ENCODE assay signal across 9 mouse cellular contexts in genomic region chr13:56701924-56702323, GRCm38 (mm10). TPM values are rescaled to one million over a fixed set of nuclear protein-coding genes. Genes with fewer than 3 reads are reported as not detected.
DNase-seq lines count a peak whose midpoint lies in the region; ATAC-seq and TF ChIP-seq lines count a peak whose summit lies in the region.
"Had no signal": no experiment of that assay in that cellular context is flagged by ENCODE, and none has a peak within 500 bp of the region (broad histone marks: within the 10 kb centered on the region; RNA-seq: fewer than 3 reads in every experiment).

No protein-coding gene starts in this region.

- no peak for TF ChIP-seq POLR2A in myocyte (IDR thresholded peaks at IDR 0.05; ENCODE audit: insufficient read length, low read depth)

- H3K79me2 ChIP-seq in myocyte (ENCODE audit: control insufficient read depth, insufficient read depth), result peaks cover 32% of the 10 kb centered on the region

- H3K27me3 ChIP-seq in hindbrain, embryonic 10.5 days (ENCODE audit: insufficient read depth, poor library complexity, severe bottlenecking), result no peaks in the 10 kb centered on the region
- H3K27me3 ChIP-seq in hindbrain, embryonic 11.5 days (ENCODE audit: control insufficient read depth, insufficient read depth, low read length), result no peaks in the 10 kb centered on the region
- H3K27me3 ChIP-seq in midbrain, embryonic 12.5 days, result peaks cover 2% of the 10 kb centered on the region; the same call in 1 of the 2 replicates
- no peaks in the 10 kb centered on the region for H3K27me3 ChIP-seq in midbrain, embryonic 15.5 days (replicated peaks)
- no peaks in the 10 kb centered on the region for H3K27me3 ChIP-seq in embryonic facial prominence, embryonic 14.5 days (replicated peaks; ENCODE audit: control insufficient read depth, insufficient read depth, low read length)
- no peaks in the 10 kb centered on the region for H3K27me3 ChIP-seq in myocyte (ENCODE audit: control insufficient read depth, insufficient read depth, insufficient read length)
- H3K27me3 ChIP-seq: forebrain, embryonic 15.5 days had no signal

- no peaks in the 10 kb centered on the region for H3K9me3 ChIP-seq in hindbrain, embryonic 10.5 days
- H3K9me3 ChIP-seq in hindbrain, embryonic 11.5 days (ENCODE audit: control insufficient read depth, low read length), result no peaks in the 10 kb centered on the region
- no peaks in the 10 kb centered on the region for H3K9me3 ChIP-seq in midbrain, embryonic 12.5 days
- no peaks in the 10 kb centered on the region for H3K9me3 ChIP-seq in midbrain, embryonic 15.5 days
- H3K9me3 ChIP-seq in embryonic facial prominence, embryonic 14.5 days (ENCODE audit: control insufficient read depth, low read length), result no peaks in the 10 kb centered on the region
- H3K9me3 ChIP-seq: forebrain, embryonic 15.5 days had no signal

- no peak overlapping the region for H3K4me3 ChIP-seq in hindbrain, embryonic 10.5 days
- no peak overlapping the region for H3K4me3 ChIP-seq in hindbrain, embryonic 11.5 days (ENCODE audit: low read depth, low read length)
- no peak overlapping the region for H3K4me3 ChIP-seq in midbrain, embryonic 12.5 days
- H3K4me3 ChIP-seq in midbrain, embryonic 15.5 days, result no peak overlapping the region
- H3K4me3 ChIP-seq in embryonic facial prominence, embryonic 14.5 days (ENCODE audit: low read depth, low read length), result peak overlapping the region; percentile 80; the same call in 1 of the 2 replicates
- H3K4me3 ChIP-seq in myocyte, result peak overlapping the region; percentile 79

- H3K4me1 ChIP-seq in hindbrain, embryonic 10.5 days (replicated peaks), result peaks cover 55% of the 10 kb centered on the region
- peaks cover 2% of the 10 kb centered on the region; the same call in 1 of the 2 replicates for H3K4me1 ChIP-seq in hindbrain, embryonic 11.5 days (replicated peaks; ENCODE audit: control insufficient read depth, insufficient read depth, low read length)
- peaks cover 52% of the 10 kb centered on the region for H3K4me1 ChIP-seq in midbrain, embryonic 12.5 days
- peaks cover 55% of the 10 kb centered on the region for H3K4me1 ChIP-seq in midbrain, embryonic 15.5 days
- peaks cover 51% of the 10 kb centered on the region for H3K4me1 ChIP-seq in embryonic facial prominence, embryonic 14.5 days (ENCODE audit: control insufficient read depth, insufficient read depth, low read length)

- 70% methylated on average over 10 of the region's 10 CpGs for WGBS in hindbrain, embryonic 10.5 days
- WGBS in hindbrain, embryonic 11.5 days, result 69% methylated on average over 10 of the region's 10 CpGs
- WGBS in midbrain, embryonic 12.5 days, result 60% methylated on average over 10 of the region's 10 CpGs
- WGBS in midbrain, embryonic 15.5 days, result 64% methylated on average over 10 of the region's 10 CpGs
- WGBS in embryonic facial prominence, embryonic 14.5 days, result 51% methylated on average over 10 of the region's 10 CpGs

- H3K36me3 ChIP-seq in hindbrain, embryonic 10.5 days, result peaks cover 15% of the 10 kb centered on the region
- no peaks in the 10 kb centered on the region for H3K36me3 ChIP-seq in hindbrain, embryonic 11.5 days (ENCODE audit: control insufficient read depth, insufficient read depth, low read length)
- no peaks in the 10 kb centered on the region for H3K36me3 ChIP-seq in midbrain, embryonic 12.5 days
- H3K36me3 ChIP-seq in midbrain, embryonic 15.5 days (replicated peaks), result no peaks in the 10 kb centered on the region
- H3K36me3 ChIP-seq in embryonic facial prominence, embryonic 14.5 days (ENCODE audit: control insufficient read depth, insufficient read depth, low read length), result 0 out of 2 replicates have a peak, but pooled peaks cover 10% of the 10 kb centered on the region
- H3K36me3 ChIP-seq in myocyte (ENCODE audit: control insufficient read depth, insufficient read depth), result peaks cover 4% of the 10 kb centered on the region
- H3K36me3 ChIP-seq: forebrain, embryonic 15.5 days had no signal

- no peak overlapping the region for H3K4me2 ChIP-seq in hindbrain, embryonic 11.5 days (replicated peaks; ENCODE audit: low read depth, low read length)
- no peak overlapping the region for H3K4me2 ChIP-seq in midbrain, embryonic 12.5 days (replicated peaks)
- no peak overlapping the region for H3K4me2 ChIP-seq in midbrain, embryonic 15.5 days
- H3K4me2 ChIP-seq in embryonic facial prominence, embryonic 14.5 days (ENCODE audit: low read depth, low read length), result 0 out of 2 replicates have a peak overlapping the region, but pooled peaks have one; percentile 58
- no peak overlapping the region for H3K4me2 ChIP-seq in myocyte (ENCODE audit: low read depth)

- H3ac ChIP-seq in myocyte (ENCODE audit: control insufficient read depth, insufficient read length), result no peak overlapping the region

- no peak for ATAC-seq in hindbrain, embryonic 11.5 days (ENCODE audit: low FRiP score)
- no peak for ATAC-seq in midbrain, embryonic 12.5 days (ENCODE audit: low FRiP score, low read depth)
- ATAC-seq in midbrain, embryonic 15.5 days (replicated peaks), result no peak
- ATAC-seq in embryonic facial prominence, embryonic 14.5 days (ENCODE audit: low read depth), result no peak

- no peak for DNase-seq in hindbrain, embryonic 10.5 days (ENCODE audit: low spot score)
- DNase-seq in hindbrain, embryonic 11.5 days (ENCODE audit: low spot score), result no peak
- DNase-seq in embryonic facial prominence, embryonic 14.5 days (ENCODE audit: low spot score), result no peak
- DNase-seq in B cell, adult 2 months, result no peak
- DNase-seq: kidney, adult 8-10 months had no signal

- peak overlapping the region; percentile 99 for H3K27ac ChIP-seq in hindbrain, embryonic 10.5 days
- no peak overlapping the region for H3K27ac ChIP-seq in hindbrain, embryonic 11.5 days (ENCODE audit: low read depth, low read length)
- H3K27ac ChIP-seq in midbrain, embryonic 12.5 days (replicated peaks), result 0 out of 2 replicates have a peak overlapping the region, but pooled peaks have one; percentile 99
- H3K27ac ChIP-seq in midbrain, embryonic 15.5 days, result no peak overlapping the region
- peak overlapping the region; percentile 99 for H3K27ac ChIP-seq in embryonic facial prominence, embryonic 14.5 days (replicated peaks; ENCODE audit: low read depth, low read length)

- H3K9ac ChIP-seq in hindbrain, embryonic 11.5 days (ENCODE audit: low read depth, low read length), result no peak overlapping the region
- 0 out of 2 replicates have a peak overlapping the region, but pooled peaks have one; percentile 96 for H3K9ac ChIP-seq in midbrain, embryonic 12.5 days (replicated peaks)
- no peak overlapping the region for H3K9ac ChIP-seq in midbrain, embryonic 15.5 days
- no peak overlapping the region for H3K9ac ChIP-seq in embryonic facial prominence, embryonic 14.5 days (ENCODE audit: low read depth, low read length)

TF ChIP-seq in myocyte, 11 proteins besides CTCF, POLR2A, EP300 and RAD21:
- no peak for TF ChIP-seq REST (IDR thresholded peaks at IDR 0.05; ENCODE audit: insufficient read depth, insufficient read length)
- TF ChIP-seq E2F4 (IDR thresholded peaks at IDR 0.05; ENCODE audit: insufficient read depth), result no peak
- no peak for TF ChIP-seq CEBPB (IDR thresholded peaks at IDR 0.05; ENCODE audit: insufficient read depth, poor library complexity, severe bottlenecking)
- TF ChIP-seq MYOG (IDR thresholded peaks at IDR 0.05; ENCODE audit: control insufficient read depth in 1 of 3, insufficient read depth in 1 of 3, insufficient read length in 2 of 3, low read depth in 2 of 3), result no peak
- no peak for TF ChIP-seq MYOD1 (IDR thresholded peaks at IDR 0.05; ENCODE audit: control insufficient read depth in 1 of 3, insufficient read length in 2 of 3, low read depth in 2 of 3)
- no peak for TF ChIP-seq USF1 (IDR thresholded peaks at IDR 0.05; ENCODE audit: low read depth)
- TF ChIP-seq TCF12 (IDR thresholded peaks at IDR 0.05; ENCODE audit: insufficient read depth, poor library complexity, severe bottlenecking), result no peak
- TF ChIP-seq POLR2AphosphoS2 (IDR thresholded peaks at IDR 0.05; ENCODE audit: insufficient read length, low read depth), result no peak
- no peak for TF ChIP-seq SRF (IDR thresholded peaks at IDR 0.05; ENCODE audit: control insufficient read depth, insufficient read length, low read depth)
- no peak for TF ChIP-seq MAX (IDR thresholded peaks at IDR 0.05; ENCODE audit: low read depth)
- no peak for TF ChIP-seq TCF3 (IDR thresholded peaks at IDR 0.05; ENCODE audit: insufficient read length, low read depth)

RNA-seq across cellular contexts. Expression of gene Smad5, which starts 0.9 kb away (rescaled TPM):
- 31.4 and 34.4 TPM in 2 replicates for polyA plus RNA-seq in hindbrain, embryonic 10.5 days (2016; fragmentation: Nextera tagmentation; extraction: Ambion mirVana)
- 47.8 and 50.9 TPM in 2 replicates for polyA plus RNA-seq in hindbrain, embryonic 11.5 days (2014; fragmentation: Nextera tagmentation; extraction: Ambion mirVana)
- polyA plus RNA-seq in midbrain, embryonic 12.5 days (2016; fragmentation: Nextera tagmentation; extraction: Ambion mirVana), result 38.3 and 39.2 TPM in 2 replicates
- polyA plus RNA-seq in midbrain, embryonic 15.5 days (2015; fragmentation: Nextera tagmentation; extraction: Ambion mirVana), result 20.8 and 21.2 TPM in 2 replicates
- polyA plus RNA-seq in embryonic facial prominence, embryonic 14.5 days (2014; fragmentation: Nextera tagmentation; extraction: Ambion mirVana), result 45.3 and 45.9 TPM in 2 replicates
- polyA plus RNA-seq in myocyte (2012; fragmentation: generic; extraction: Trizol), result 12.7 TPM

RNA-seq across cellular contexts. Expression of gene Gm45623, which starts 51.7 kb away (rescaled TPM):
- 0.21 TPM in 1 of 2 replicates, not detected in the other for polyA plus RNA-seq in hindbrain, embryonic 10.5 days (2016; fragmentation: Nextera tagmentation; extraction: Ambion mirVana)
- not detected in 2 replicates for polyA plus RNA-seq in hindbrain, embryonic 11.5 days (2014; fragmentation: Nextera tagmentation; extraction: Ambion mirVana)
- 0.16 and 0.32 TPM in 2 replicates for polyA plus RNA-seq in midbrain, embryonic 12.5 days (2016; fragmentation: Nextera tagmentation; extraction: Ambion mirVana)
- 2.7 and 3.1 TPM in 2 replicates for polyA plus RNA-seq in midbrain, embryonic 15.5 days (2015; fragmentation: Nextera tagmentation; extraction: Ambion mirVana)
- 0.49 and 0.79 TPM in 2 replicates for polyA plus RNA-seq in embryonic facial prominence, embryonic 14.5 days (2014; fragmentation: Nextera tagmentation; extraction: Ambion mirVana)
- polyA plus RNA-seq in myocyte (2012; fragmentation: generic; extraction: Trizol), result not detected

Comparison
In these comparisons a context has a peak if more than half of its experiments do, and no peak if none do; other contexts are left out.
1. H3K27ac ChIP-seq: peak in hindbrain, embryonic 10.5 days (single experiment), midbrain, embryonic 12.5 days (single experiment) and embryonic facial prominence, embryonic 14.5 days (single experiment); none in hindbrain, embryonic 11.5 days (single experiment) and midbrain, embryonic 15.5 days (single experiment).
2. H3K4me3 ChIP-seq: peak in embryonic facial prominence, embryonic 14.5 days (single experiment) and myocyte (single experiment); none in hindbrain, embryonic 10.5 days (single experiment), hindbrain, embryonic 11.5 days (single experiment), midbrain, embryonic 12.5 days (single experiment) and midbrain, embryonic 15.5 days (single experiment).